Mouse (Mus musculus): Measurements from ENCODE around the gene Itgb8.

GRCm38 (mm10) chr12:119185441-119185840, 53.2 kb downstream of the Itgb8 start:
- TF ChIP-seq POLR2A (IDR thresholded peaks at IDR 0.05; ENCODE audit: borderline replicate concordance, low read depth, low read length) (no peak), CTCF (IDR thresholded peaks at IDR 0.05; ENCODE audit: low read depth, low read length) (no peak)

Measured in bone marrow macrophage, adult 2 months (primary cell).